Mouse (Mus musculus): ENCODE results near the gene Abca9. TPM values are rescaled to one million over a fixed set of nuclear protein-coding genes. Genes with fewer than 3 reads are reported as not detected.

The Abca9 gene
- polyA plus RNA-seq (2015; fragmentation: Nextera tagmentation; extraction: Ambion mirVana): 1.2 and 1.7 TPM in 2 replicates

DNA sequence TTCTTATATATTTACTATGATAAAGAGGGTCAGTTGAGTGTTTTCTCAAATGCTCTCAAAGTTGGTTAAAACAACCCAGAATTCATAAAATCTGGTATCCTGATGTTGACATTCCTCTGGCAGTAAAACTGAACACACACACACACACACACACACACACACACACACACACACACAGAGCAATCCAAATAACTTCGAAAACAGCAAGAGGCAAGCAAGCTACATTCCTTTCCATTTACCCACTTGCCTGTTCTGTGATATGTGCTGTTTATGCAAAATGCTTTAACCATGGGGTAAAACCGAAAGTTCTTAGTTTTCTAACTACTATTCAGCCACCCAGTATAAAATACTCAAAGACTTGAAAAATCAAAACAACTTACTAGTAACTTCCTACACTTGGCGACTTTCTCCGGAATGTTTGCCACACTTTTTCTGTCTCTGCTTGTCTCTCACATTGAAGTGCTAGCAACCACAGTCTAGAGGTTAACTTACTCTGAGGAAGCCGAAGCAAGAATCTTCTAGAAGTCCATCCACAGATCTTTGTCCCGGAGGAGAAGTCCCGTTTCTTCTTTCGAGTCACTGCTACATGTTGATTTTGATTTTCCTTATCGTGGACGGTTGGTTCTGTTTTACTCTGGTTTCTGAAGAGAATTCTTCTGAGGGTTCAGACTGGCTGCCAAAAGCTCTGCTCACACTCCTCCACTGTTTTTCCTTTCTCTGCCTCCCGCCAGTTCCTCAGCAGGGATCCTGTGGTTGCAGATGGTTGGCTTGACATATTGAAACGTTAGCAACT is at the start of gene Abca9:
TSS of gene Abca9 (minus strand) at position 738 of the 793 bp plus-strand sequence.
- no peak within 1 kb of the TSS for H3K27ac ChIP-seq
- H3K4me2 ChIP-seq: no peak within 1 kb of the TSS
- H3K4me3 ChIP-seq: no peak within 1 kb of the TSS
- no peak within 1 kb of the TSS for H3K9ac ChIP-seq
- ATAC-seq: no peak
- no peaks in the 10 kb centered on the region for H3K4me1 ChIP-seq
- WGBS: 56% methylated on average over 12 of the region's 12 CpGs
- H3K27me3 ChIP-seq: no peaks in the 10 kb centered on the region
- no peaks in the 10 kb centered on the region for H3K9me3 ChIP-seq (replicated peaks)
- H3K36me3 ChIP-seq (ENCODE audit: poor library complexity, severe bottlenecking): no peaks in the 10 kb centered on the region

DNA sequence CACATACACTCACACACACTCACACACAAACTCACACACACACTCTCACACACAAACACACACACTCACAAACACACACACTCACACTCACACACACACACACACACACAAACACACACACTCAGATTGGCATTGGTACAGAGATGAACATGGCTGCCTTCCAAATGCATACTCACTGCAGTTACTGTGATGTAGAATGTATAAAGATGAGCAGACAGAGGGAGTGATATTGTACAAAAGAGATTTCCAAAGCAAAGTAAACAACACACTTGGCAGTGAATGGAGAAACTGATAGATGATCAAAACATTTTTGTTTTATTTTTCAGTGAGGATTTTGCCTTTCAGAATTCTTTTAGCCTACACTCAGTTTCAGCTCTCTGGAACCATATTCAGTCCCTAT is 49.1 kb upstream of the Abca9 start:
- H3K4me3 ChIP-seq: no peak overlapping the region
- no peak overlapping the region for H3K9ac ChIP-seq
- H3K27me3 ChIP-seq: no peaks in the 10 kb centered on the region
- no peaks in the 10 kb centered on the region for H3K36me3 ChIP-seq (ENCODE audit: poor library complexity, severe bottlenecking)
- H3K27ac ChIP-seq: no peak overlapping the region
- H3K4me1 ChIP-seq: no peaks in the 10 kb centered on the region
- no peak for ATAC-seq
- H3K9me3 ChIP-seq (replicated peaks): no peaks in the 10 kb centered on the region
- no peak overlapping the region for H3K4me2 ChIP-seq

DNA sequence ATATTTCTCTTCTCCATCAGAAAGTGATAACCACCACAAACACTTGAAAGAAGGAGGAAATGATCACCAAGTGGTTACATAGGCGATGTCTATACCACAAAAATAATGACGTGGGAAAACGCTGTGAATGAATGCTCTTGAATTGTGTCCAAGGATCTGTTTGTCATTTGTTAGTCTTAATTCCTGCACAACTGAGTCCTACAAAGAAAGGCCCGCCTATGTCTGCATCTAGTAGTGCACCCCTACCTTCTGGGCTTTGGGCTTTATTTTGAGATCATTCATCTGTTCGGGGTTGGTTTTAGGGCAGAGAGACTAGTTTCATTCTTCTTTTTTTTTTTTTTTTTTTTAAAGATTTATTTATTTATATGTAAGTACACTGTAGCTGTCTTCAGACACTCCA is 35.9 kb upstream of the Abca9 start:
- Histone ChIP-seq H3K4me3 (no peak overlapping the region), H3K4me1 (no peaks in the 10 kb centered on the region), H3K36me3 (ENCODE audit: poor library complexity, severe bottlenecking) (no peaks in the 10 kb centered on the region), H3K4me2 (no peak overlapping the region), H3K27ac (no peak overlapping the region), H3K9ac (no peak overlapping the region), H3K9me3 (replicated peaks) (no peaks in the 10 kb centered on the region), H3K27me3 (no peaks in the 10 kb centered on the region)
- ATAC-seq: no peak
- 89% methylated on average over 5 of the region's 5 CpGs for WGBS

DNA sequence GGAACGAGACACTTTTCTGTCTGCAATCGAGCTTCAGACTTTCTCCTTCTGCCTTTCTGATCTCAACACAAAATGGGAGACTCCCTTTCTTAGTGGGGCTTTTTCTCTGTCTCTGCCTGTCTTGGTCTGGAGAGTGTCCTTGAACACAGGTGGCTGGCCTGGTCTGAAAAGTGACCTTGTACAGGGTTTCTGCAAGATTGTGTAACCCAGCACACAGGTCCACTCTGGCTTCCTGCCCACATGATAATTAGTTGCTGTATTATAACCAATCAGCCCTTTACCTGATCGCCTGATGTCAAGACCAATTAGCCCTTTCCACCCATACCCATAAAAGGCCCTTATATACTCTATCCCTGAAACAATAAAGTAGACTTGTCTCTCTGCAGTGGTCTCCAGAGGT is 30.9 kb upstream of the Abca9 start:
- Histone ChIP-seq H3K27me3 (no peaks in the 10 kb centered on the region), H3K4me3 (no peak overlapping the region), H3K27ac (no peak overlapping the region), H3K9ac (no peak overlapping the region), H3K4me2 (no peak overlapping the region), H3K36me3 (ENCODE audit: poor library complexity, severe bottlenecking) (no peaks in the 10 kb centered on the region), H3K4me1 (no peaks in the 10 kb centered on the region), H3K9me3 (replicated peaks) (no peaks in the 10 kb centered on the region)
- 74% methylated on average over 3 of the region's 3 CpGs for WGBS
- no peak for ATAC-seq

DNA sequence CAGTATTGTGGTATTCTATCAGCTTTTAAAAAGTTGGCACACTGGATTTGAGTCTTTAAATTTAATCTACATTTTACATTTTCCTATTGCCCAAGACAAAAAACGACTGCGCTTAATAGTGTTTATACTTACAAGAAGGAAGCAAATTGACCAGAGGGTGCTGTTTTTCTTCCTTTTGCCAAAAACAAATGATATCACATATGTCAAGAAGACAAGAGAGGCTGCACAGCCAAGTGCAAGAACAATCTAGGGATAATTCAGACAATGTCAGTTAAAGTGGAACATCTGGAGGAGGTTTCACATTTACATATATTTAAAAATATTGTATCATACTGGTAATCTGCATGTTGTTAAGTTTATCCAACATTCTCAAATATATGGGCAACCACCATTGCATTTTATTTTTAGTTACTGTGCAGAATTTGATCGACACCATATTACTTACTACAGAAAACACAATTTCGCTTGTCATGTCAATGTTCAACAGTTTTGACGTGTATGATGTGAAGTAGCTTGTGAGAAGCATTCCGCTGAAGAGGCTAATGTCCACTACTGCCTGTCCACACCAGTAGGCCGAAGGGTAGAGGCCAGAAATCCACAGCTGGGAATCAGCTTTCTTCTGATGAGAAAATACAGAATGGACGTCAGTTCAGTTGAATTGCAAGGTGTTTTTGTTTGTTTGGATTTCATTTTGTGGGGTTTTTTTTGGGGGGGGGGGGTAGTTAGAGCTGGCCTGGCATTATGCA is 28.7 kb upstream of the Abca9 start:
- no peak overlapping the region for H3K27ac ChIP-seq
- H3K4me2 ChIP-seq: no peak overlapping the region
- H3K36me3 ChIP-seq (ENCODE audit: poor library complexity, severe bottlenecking): no peaks in the 10 kb centered on the region
- no peaks in the 10 kb centered on the region for H3K4me1 ChIP-seq
- H3K27me3 ChIP-seq: no peaks in the 10 kb centered on the region
- no peaks in the 10 kb centered on the region for H3K9me3 ChIP-seq (replicated peaks)
- WGBS: 86% methylated on average over 8 of the region's 8 CpGs
- ATAC-seq: no peak
- no peak overlapping the region for H3K4me3 ChIP-seq
- H3K9ac ChIP-seq: no peak overlapping the region

DNA sequence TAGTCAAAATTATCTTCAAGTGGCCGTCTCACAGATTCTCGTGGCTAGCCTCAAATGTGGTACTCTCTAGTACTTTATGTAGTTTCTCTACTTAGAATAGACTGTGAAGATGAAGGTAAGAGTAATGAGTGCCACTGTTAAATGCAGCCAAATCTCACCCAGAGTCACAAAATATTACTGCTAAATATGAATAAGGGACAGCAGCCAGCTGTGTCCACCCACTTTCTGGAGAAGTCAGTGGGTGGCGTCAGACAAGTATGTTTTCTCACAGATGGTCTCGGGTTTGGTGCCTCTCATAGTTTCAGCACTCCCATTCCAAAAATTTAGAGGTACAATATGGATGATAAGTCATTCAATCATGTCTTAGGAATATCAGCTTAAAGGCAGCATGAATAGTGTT is 27.3 kb upstream of the Abca9 start:
- WGBS: 97% methylated on average over 4 of the region's 4 CpGs
- no peaks in the 10 kb centered on the region for H3K9me3 ChIP-seq (replicated peaks)
- no peak for ATAC-seq
- H3K27ac ChIP-seq: no peak overlapping the region
- H3K36me3 ChIP-seq (ENCODE audit: poor library complexity, severe bottlenecking): no peaks in the 10 kb centered on the region
- no peaks in the 10 kb centered on the region for H3K27me3 ChIP-seq
- no peaks in the 10 kb centered on the region for H3K4me1 ChIP-seq
- H3K4me2 ChIP-seq: no peak overlapping the region
- H3K4me3 ChIP-seq: no peak overlapping the region
- H3K9ac ChIP-seq: no peak overlapping the region

DNA sequence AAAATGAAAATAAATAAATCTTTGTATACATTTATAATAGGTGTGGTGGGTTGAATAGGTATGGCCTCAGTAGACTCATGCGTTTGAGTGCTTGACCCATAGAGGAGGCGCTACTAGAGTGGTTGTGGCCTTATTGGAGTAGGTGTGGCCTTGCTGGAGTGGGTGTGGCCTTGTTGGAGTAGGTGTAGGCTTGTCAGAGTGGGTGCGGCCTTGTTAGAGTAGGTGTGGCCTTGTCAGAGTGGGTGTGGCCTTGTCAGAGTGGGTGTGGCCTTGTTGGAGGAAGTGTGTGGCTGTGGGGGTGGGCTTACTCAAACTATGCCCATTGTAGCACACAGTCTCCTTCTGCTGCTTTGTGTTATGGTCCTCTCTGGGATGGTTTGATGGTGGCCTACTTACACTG is 3.2 kb upstream of the Abca9 start:
- no peak overlapping the region for H3K9ac ChIP-seq
- no peaks in the 10 kb centered on the region for H3K4me1 ChIP-seq
- ATAC-seq: no peak; the same call in 1 of the 2 replicates
- 90% methylated on average over 3 of the region's 3 CpGs for WGBS
- H3K36me3 ChIP-seq (ENCODE audit: poor library complexity, severe bottlenecking): no peaks in the 10 kb centered on the region
- no peaks in the 10 kb centered on the region for H3K9me3 ChIP-seq (replicated peaks)
- no peaks in the 10 kb centered on the region for H3K27me3 ChIP-seq
- no peak overlapping the region for H3K4me3 ChIP-seq
- no peak overlapping the region for H3K4me2 ChIP-seq
- H3K27ac ChIP-seq: no peak overlapping the region

DNA sequence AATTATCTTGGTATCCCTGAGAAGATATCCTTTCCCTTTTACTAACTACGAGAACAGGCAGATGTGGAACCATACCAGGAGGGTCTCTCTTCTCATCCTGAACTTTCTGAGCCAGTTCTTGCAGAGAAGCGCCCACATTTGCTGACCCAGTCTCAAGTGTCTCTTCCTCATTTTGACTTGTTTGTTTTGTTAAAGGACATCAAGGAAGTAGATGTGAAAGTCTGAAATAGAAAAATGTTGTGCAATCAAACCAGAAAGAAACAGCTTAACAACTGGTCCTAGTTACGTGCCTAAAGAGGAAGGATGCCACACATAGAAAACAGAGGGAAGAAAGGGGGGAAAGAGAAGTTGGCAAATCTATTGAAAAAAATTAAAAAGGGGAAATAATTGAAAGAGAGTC is 2.2 kb downstream of the Abca9 start:
- H3K4me3 ChIP-seq: no peak overlapping the region
- no peak overlapping the region for H3K27ac ChIP-seq
- no peaks in the 10 kb centered on the region for H3K27me3 ChIP-seq
- no peaks in the 10 kb centered on the region for H3K36me3 ChIP-seq (ENCODE audit: poor library complexity, severe bottlenecking)
- WGBS: 34% methylated on average over 3 of the region's 3 CpGs
- ATAC-seq: no peak
- H3K4me2 ChIP-seq: no peak overlapping the region
- no peak overlapping the region for H3K9ac ChIP-seq
- no peaks in the 10 kb centered on the region for H3K9me3 ChIP-seq (replicated peaks)
- H3K4me1 ChIP-seq: no peaks in the 10 kb centered on the region

DNA sequence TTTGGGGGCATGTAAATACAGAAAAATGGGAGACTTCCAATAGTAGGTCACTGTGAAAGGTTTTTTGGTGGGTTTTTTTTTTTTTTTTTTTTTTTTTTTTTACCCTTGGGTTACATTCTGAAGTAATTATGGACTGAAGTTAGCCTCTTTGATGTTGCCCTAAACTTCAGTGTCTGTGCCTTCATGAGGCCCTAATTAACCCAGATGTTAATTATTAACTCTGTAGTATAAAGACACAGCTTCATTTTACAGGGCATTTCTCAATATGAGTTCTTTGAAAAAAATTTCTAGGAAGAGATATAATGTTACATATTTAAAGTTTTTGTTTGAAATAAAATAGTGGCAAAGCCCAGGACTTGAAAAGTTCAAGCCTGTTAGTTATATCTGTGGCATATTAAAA is 2.6 kb downstream of the Abca9 start:
- ATAC-seq: no peak
- no peaks in the 10 kb centered on the region for H3K9me3 ChIP-seq (replicated peaks)
- H3K27ac ChIP-seq: no peak overlapping the region
- H3K27me3 ChIP-seq: no peaks in the 10 kb centered on the region
- no peak overlapping the region for H3K4me2 ChIP-seq
- H3K36me3 ChIP-seq (ENCODE audit: poor library complexity, severe bottlenecking): no peaks in the 10 kb centered on the region
- H3K4me3 ChIP-seq: no peak overlapping the region
- H3K9ac ChIP-seq: no peak overlapping the region
- no peaks in the 10 kb centered on the region for H3K4me1 ChIP-seq

DNA sequence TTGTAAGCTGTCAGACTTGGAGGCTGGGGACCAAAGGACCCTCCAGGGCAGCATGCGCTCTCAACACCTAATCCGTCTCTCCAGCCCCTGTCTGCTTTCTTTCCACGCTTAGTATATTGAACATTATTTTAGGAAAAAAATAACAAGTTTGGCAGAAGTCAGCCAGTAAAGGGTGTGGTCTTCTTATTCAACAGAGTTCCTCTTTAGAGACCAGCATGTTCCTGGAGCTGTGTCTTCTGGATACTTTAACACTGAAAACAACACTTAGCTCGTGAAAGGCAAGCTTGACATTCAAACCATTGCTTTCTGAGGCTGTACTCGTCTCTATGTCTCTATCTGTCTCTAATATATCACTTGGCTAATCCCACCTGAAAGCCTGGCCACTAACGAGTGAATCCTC is 10.9 kb downstream of the Abca9 start:
- no peak for ATAC-seq
- Histone ChIP-seq H3K4me1 (no peaks in the 10 kb centered on the region), H3K36me3 (ENCODE audit: poor library complexity, severe bottlenecking) (no peaks in the 10 kb centered on the region), H3K27ac (no peak overlapping the region), H3K27me3 (no peaks in the 10 kb centered on the region), H3K4me3 (no peak overlapping the region), H3K9me3 (replicated peaks) (no peaks in the 10 kb centered on the region), H3K9ac (no peak overlapping the region), H3K4me2 (no peak overlapping the region)
- 73% methylated on average over 6 of the region's 6 CpGs for WGBS

DNA sequence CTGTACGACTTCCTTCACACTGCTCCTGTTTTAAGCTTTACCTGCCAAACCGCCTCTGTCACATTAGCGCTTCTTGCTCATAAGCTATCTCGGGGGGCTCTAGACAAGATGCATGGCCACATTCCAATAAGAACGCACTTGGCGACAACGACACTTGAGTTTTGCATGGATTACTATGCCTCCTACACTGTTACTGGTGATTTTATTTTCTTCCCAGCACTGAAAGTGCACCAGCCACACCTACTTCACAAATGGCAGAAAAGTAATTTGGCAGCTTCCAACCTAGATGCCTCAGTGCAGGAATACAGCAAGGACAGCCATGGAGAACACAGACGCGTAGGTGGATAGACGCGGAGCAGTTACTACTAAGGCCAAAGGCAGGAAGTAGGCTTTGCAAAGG is 12.0 kb downstream of the Abca9 start:
- Histone ChIP-seq H3K9ac (no peak overlapping the region), H3K27me3 (no peaks in the 10 kb centered on the region), H3K36me3 (ENCODE audit: poor library complexity, severe bottlenecking) (no peaks in the 10 kb centered on the region), H3K4me2 (no peak overlapping the region), H3K27ac (no peak overlapping the region), H3K4me1 (no peaks in the 10 kb centered on the region), H3K4me3 (no peak overlapping the region), H3K9me3 (replicated peaks) (no peaks in the 10 kb centered on the region)
- no peak for ATAC-seq
- 91% methylated on average over 11 of the region's 11 CpGs for WGBS

DNA sequence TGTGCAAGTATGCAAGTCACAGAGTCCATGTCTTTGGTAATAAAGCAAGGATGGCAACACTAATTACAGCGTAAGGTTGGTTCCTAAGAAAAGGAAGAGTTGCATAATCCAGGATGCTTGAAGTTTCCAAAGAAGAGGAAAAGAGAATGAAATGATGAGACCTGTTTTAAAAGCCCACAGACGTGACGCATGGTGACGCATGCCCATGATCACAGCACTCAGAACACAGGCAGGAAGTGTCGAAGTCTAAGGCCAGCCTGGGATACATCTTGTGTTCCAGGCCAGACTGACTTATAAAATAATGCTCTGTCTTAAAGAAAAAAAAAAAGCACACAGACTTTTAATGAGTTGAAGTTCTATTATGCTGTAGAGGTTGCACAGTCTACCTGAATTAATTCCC is 20.4 kb downstream of the Abca9 start:
- Histone ChIP-seq H3K9me3 (replicated peaks) (no peaks in the 10 kb centered on the region), H3K4me3 (no peak overlapping the region), H3K27ac (no peak overlapping the region), H3K27me3 (no peaks in the 10 kb centered on the region), H3K4me1 (no peaks in the 10 kb centered on the region), H3K9ac (no peak overlapping the region), H3K4me2 (no peak overlapping the region), H3K36me3 (ENCODE audit: poor library complexity, severe bottlenecking) (no peaks in the 10 kb centered on the region)
- 94% methylated on average over 5 of the region's 5 CpGs for WGBS
- ATAC-seq: no peak

DNA sequence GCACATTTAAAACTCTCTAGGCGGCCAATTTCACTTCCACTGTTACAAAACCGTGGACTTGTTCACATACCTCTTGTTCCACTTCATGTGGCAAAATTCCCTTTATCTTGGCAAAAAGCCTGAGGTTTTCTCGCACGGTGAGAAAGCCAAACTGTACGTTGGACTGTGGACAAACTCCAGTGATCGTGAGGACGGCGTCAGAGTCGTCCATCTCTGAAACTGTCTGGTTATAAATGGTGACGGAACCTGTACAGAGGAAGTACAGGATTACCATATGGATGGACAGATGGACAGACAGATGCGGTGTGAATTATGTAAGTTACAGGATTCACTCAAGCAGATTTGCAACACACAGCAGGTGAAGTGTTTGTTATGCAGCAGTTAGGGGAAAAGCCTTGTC is 22.6 kb downstream of the Abca9 start:
- H3K27ac ChIP-seq: no peak overlapping the region
- no peak overlapping the region for H3K4me3 ChIP-seq
- no peaks in the 10 kb centered on the region for H3K9me3 ChIP-seq (replicated peaks)
- no peak for ATAC-seq
- H3K4me2 ChIP-seq: no peak overlapping the region
- H3K4me1 ChIP-seq: no peaks in the 10 kb centered on the region
- 86% methylated on average over 11 of the region's 11 CpGs for WGBS
- H3K9ac ChIP-seq: no peak overlapping the region
- H3K27me3 ChIP-seq: no peaks in the 10 kb centered on the region
- H3K36me3 ChIP-seq (ENCODE audit: poor library complexity, severe bottlenecking): no peaks in the 10 kb centered on the region
